Mouse (Mus musculus) large intestine, adult 2 months (tissue): ENCODE measurements around the gene Hba-a2. TPM values are rescaled to one million over a fixed set of nuclear protein-coding genes. Genes with fewer than 3 reads are reported as not detected.
"Not testable (repeated sequence)": the region's sequence is repeated elsewhere in the genome, so short reads cannot be mapped to it uniquely, and the experiment has no call there.

Experiments
- DNase-seq: peaks from one replicate; pipeline ENCODE4 v3.0.0-alpha.2; 2012; ENCODE audit warnings: low read depth, low spot score
- WGBS: fragments of 180-500 bp; shearing (Covaris S2); methylation state at CpG from one replicate; pipeline ENCODE4 v1.1.7; 2018; 5-methylcytosine and 5-hydroxymethylcytosine counted together
- polyA plus RNA-seq: library from polyadenylated mRNA; depleted of rRNA; stranded (reverse); fragments of >200 nt; gene quantifications from 2 replicates; pipeline ENCODE4 v1.2.3, GENCODE M21; 2012

Gene Hba-a2
- polyA plus RNA-seq, 1 experiment, result 127 TPM

- DNase-seq, result no peak
- 79% methylated on average over 1 of the region's 1 CpGs for WGBS
Measured at GRCm38 (mm10) chr11:32281416-32282144, 14.7 kb upstream of the Hba-a2 start.

- 80% methylated on average over 1 of the region's 5 CpGs for WGBS
- DNase-seq, result not testable (repeated sequence)
Measured at GRCm38 (mm10) chr11:32283091-32283777, 13.1 kb upstream of the Hba-a2 start, which contains the start of gene Hba-a1. TSS of gene Hba-a1 (plus strand) at chr11:32283511.

GRCm38 (mm10) chr11:32284582-32284981 is 11.7 kb upstream of the Hba-a2 start:
- WGBS, result 44% methylated on average over 2 of the region's 2 CpGs

GRCm38 (mm10) chr11:32285031-32285775 is 11.1 kb upstream of the Hba-a2 start:
- no peak for DNase-seq
- 78% methylated on average over 7 of the region's 7 CpGs for WGBS

More at GRCm38 (mm10) chr11:32284582-32284981, 11.7 kb upstream of the Hba-a2 start:
- DNase-seq, result not testable (repeated sequence)

- not testable (repeated sequence) for DNase-seq
Measured at GRCm38 (mm10) chr11:32285887-32286286, 10.4 kb upstream of the Hba-a2 start.

- DNase-seq, result not testable (repeated sequence)
- 15% methylated on average over 32 of the region's 33 CpGs for WGBS
Measured at GRCm38 (mm10) chr11:32286695-32287492, 9.4 kb upstream of the Hba-a2 start, which contains the start of gene Hbq1b. TSS of gene Hbq1b (plus strand) at chr11:32286965.

GRCm38 (mm10) chr11:32287493-32287825 is 8.8 kb upstream of the Hba-a2 start:
- 57% methylated on average over 9 of the region's 9 CpGs for WGBS
- DNase-seq, result no peak

GRCm38 (mm10) chr11:32292819-32293218 is 3.5 kb upstream of the Hba-a2 start:
- WGBS, result 81% methylated on average over 4 of the region's 4 CpGs
- not testable (repeated sequence) for DNase-seq

GRCm38 (mm10) chr11:32293479-32293878 is 2.8 kb upstream of the Hba-a2 start:
- WGBS, result 31% methylated on average over 3 of the region's 3 CpGs
- not testable (repeated sequence) for DNase-seq

GRCm38 (mm10) chr11:32297417-32297816 is 1.1 kb downstream of the Hba-a2 start:
- WGBS, result 44% methylated on average over 2 of the region's 2 CpGs
- not testable (repeated sequence) for DNase-seq

- 98% methylated on average over 1 of the region's 1 CpGs for WGBS
- no peak for DNase-seq
Measured at GRCm38 (mm10) chr11:32297866-32298531, 1.7 kb downstream of the Hba-a2 start.

- WGBS, result 88% methylated on average over 2 of the region's 2 CpGs
- no peak for DNase-seq
Measured at GRCm38 (mm10) chr11:32298532-32298918, 2.2 kb downstream of the Hba-a2 start.

- WGBS, result 6% methylated on average over 16 of the region's 16 CpGs
Measured at GRCm38 (mm10) chr11:32299865-32300264, 3.6 kb downstream of the Hba-a2 start, which contains the start of gene Hbq1a. TSS of gene Hbq1a (plus strand) at chr11:32300069.

GRCm38 (mm10) chr11:32300279-32301267 is 4.3 kb downstream of the Hba-a2 start:
- 45% methylated on average over 15 of the region's 17 CpGs for WGBS
- DNase-seq, result no peak

More at GRCm38 (mm10) chr11:32299865-32300264, 3.6 kb downstream of the Hba-a2 start, which contains the start of gene Hbq1a:
- DNase-seq, result not testable (repeated sequence)

GRCm38 (mm10) chr11:32301506-32301905 is 5.2 kb downstream of the Hba-a2 start:
- WGBS, result 87% methylated on average over 1 of the region's 1 CpGs
- no peak for DNase-seq

GRCm38 (mm10) chr11:32302824-32303419 is 6.6 kb downstream of the Hba-a2 start:
- no peak for DNase-seq
- WGBS, result 54% methylated on average over 2 of the region's 2 CpGs

GRCm38 (mm10) chr11:32303455-32303854 is 7.2 kb downstream of the Hba-a2 start:
- no peak for DNase-seq
- WGBS, result 80% methylated on average over 1 of the region's 1 CpGs
